Mouse (Mus musculus): Measurements from ENCODE around the gene Hdac7.

Hdac7 gene

DNA sequence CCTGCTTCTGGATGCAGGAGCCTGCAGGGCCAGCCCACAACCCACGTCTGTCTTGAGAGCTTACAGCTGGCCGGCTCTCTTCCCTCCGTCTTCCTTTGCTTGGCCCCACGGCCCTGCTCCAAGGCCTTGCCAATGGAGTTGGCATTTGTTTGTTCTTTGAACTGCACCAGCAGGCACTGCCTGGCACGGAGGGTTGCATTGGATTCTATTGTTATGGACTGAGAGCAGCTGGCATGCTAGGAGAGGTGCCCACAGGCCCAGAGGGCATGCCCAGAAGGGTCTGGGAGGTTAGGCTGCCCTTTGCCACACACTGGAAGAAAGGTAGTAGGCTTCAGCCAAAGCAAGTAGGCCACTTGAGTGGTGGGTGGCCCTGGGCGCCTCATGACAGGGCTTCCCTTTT lies 55.5 kb downstream of the Hdac7 start:
- no peak for DNase-seq (ENCODE audit: low spot score in 2 of 2)

DNA sequence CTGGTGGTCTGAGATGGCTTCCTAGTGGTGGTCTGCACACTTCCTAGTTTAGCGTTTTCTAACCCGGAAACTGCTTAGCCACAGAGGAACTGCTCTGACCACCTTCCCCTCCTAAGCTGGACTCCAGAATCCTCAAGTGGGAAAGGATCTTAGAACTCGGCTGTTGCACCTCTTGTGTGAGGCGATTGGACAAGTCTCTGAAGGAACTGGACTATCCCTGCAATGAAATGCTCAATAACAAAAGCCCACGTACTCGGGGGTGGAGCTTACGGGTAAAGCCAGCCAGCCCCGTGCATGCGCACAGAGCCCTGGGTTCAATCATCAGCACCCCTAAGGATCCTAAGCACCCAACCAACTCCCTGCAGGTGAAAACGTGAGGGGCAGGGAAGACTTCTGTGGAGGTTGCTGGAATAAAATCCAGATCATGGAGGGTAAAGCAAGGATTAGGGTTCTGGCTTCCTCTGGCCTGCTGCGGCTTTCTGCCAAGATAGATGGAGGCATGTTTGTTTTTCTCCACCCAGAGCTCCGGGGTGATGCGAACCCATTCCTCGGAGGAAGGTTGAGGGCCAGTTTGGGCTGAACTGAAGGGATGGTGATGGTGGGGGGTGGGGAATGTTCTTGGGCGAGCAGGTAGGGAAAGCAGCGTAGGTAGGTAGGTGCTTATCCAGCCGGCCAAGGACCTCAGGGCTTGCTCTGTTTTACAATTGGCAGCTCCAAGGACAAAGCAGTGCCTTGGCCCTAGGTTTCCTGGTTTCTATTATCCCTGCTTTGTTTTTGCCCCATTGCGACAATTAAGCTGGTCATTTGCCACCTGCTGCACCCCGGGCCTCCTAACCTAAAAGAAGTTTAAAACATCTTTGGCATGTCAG lies 56.3 kb downstream of the Hdac7 start:
- DNase-seq (ENCODE audit: low spot score in 2 of 2) = no peak

DNA sequence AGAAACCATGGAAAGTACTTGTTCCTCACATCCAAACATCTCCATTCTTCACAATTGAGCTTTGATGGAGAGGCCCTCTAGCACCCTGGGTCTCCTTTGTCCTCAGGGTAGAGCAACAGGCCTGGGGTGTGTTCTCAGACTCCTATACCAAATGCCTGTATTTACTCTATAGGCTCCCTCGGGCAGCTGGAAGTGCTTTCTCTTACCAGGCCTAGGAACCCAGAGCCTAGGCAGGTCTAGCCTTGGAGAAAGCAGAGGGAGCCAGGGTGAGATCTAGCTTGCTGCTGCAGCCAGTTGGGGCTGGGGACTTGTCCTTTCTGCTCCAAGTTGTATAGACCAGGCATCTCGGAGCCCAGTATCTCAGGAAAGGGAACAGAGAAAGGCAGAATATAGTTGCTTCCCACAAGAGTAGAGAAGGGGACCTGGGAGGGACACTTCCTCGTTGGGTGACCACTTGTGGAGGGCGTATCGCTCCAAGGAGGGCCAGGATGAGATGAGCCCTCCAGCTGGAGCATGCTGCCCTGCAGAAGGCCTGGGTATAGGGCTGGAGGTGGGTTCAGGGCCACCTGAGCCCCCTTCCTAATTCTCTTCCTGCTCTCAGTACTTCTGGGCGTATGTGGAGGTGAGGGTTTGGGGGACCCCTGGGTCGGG lies 57.0 kb downstream of the Hdac7 start:
- no peak for DNase-seq (ENCODE audit: low spot score in 2 of 2)

DNA sequence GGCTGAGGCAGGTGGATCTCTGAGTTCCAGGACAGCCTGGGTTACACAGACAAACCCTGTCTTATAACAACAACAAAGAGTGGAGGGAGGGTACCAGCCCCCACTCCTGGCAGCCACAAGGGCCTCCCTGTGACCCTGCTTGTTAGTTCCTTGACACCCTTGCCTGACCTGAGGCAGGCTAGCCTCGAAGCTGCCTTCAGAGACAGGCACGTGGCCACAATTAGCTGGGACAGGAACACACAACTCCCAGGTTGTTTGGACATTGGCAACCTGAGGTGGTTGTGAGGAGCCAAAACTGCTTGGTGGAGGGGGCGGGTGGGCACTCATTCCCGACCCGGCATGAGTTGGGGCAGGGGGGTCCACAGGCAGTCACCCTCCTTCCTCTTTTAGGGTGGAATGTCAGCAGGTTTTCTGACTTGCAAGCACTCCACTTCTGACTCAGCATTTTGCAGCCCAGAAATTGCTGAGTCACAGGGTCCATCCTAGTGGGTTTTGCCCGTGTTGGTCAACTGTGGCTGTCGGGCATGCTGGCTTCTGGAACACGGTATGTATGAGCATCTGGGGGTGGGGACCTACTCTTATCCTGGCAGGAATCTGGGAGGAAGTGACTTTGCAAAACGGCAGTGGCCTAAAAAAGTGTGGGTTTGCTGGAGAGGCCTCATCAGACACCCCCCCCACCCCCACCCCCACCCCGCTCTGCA lies 57.7 kb downstream of the Hdac7 start:
- DNase-seq (ENCODE audit: low spot score in 2 of 2) = no peak

DNA sequence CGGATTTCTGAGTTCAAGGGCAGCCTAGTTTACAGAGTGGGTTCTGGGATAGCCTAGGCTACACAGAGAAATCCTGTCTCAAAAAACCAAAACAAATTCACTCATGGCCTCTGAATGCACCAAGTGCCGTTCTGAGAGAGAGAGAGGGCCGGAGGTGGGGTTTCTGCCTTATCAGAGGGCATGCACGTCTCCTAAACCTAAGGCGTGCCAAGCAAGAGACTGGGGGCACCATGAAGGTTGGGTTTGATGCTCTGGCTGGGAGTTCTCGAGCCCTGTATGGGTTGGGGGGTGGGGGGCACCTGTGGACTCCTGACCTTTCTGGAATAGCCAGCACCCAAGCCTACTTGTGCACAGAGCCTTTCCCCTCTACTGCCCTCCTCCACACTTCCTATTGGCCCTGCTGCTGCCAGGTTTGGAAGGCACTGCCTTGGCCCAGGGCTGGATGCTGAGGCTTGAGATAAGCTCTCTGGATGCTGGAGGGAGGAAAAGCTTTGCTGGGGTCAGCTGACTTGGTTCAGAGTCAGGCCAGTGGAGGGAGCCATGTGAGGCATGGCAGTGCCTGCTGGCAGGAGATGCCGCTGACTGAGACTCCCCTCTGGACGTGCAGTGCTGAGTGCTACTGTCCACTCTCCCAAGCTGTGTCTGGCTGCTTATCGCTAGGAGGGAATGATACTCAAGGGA lies 58.4 kb downstream of the Hdac7 start:
- no peak for DNase-seq (ENCODE audit: low spot score in 2 of 2)

DNA sequence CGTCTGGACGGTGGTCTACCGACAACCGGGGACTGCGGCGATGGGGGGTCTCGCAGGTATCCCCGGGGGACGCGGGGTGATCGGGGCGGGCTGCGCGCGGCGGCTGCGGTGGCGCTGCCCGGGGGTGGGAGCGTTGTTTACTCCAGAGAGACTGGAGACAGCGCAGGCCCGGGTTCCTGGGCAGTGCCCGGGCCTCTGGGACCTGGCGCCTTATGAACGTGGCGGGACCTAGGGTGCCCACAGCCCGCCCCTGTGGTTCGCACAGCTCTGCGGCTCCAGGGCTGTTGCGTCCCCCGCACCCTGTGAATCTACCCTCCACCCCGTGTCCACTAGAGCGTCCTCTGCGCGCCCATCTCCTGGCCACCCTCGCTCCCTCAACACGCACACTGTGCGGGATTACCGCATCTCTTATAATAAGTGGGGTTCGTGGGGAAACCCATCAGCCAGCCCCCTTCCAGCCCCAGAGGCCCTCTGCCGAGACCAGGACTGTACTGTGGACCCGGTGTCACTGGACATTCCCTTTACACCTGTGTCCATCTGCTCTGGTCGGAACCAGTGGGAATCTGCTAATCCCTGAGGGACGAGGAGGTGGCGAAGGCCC lies 59.6 kb downstream of the Hdac7 start:
- DNase-seq (ENCODE audit: low spot score in 2 of 2) = no peak

DNA sequence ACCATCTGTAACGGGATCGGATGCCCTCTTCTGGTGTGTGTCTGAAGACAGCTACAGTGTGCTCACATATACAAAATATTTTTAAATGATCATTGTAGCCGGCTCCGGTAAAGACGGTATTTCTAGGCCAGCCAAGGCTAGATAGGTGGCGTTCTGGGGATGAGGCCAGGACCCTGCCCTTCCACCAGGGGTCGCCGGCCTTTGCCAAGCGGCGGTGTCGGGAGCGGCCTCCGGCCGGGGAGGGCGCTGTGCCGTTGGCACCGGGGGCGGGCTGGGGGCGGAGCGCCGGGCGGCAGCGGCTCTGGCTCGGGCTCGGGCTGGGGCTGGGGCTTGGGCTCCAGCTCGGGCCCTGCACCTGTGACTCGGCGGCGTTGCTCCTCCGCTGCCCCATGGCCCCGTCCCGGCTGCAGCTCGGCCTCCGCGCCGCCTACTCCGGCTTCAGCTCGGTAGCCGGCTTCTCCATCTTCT lies 60.2 kb downstream of the Hdac7 start:
- peak; percentile 81 to 90 for DNase-seq (ENCODE audit: low spot score in 2 of 2)

DNA sequence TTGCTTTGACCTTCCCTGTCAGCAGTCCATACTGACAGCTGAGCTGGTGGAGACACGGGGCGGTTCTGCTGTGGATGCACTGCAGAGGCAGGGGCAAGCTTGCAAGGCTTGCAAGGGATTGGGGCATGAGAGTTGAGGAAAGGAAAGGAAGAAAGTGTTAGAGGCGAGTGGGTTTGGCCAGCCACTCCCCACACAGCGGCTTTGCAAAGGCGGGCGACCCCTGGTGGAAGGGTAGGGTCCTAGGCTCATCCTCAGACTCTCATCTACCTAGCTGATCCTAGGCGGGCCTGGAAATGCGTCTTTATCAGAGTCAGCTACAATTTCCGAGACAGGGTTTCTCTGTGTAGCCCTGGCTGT lies 61.6 kb downstream of the Hdac7 start:
- peak; percentile 50 to 80 for DNase-seq (ENCODE audit: low spot score in 2 of 2)

DNA sequence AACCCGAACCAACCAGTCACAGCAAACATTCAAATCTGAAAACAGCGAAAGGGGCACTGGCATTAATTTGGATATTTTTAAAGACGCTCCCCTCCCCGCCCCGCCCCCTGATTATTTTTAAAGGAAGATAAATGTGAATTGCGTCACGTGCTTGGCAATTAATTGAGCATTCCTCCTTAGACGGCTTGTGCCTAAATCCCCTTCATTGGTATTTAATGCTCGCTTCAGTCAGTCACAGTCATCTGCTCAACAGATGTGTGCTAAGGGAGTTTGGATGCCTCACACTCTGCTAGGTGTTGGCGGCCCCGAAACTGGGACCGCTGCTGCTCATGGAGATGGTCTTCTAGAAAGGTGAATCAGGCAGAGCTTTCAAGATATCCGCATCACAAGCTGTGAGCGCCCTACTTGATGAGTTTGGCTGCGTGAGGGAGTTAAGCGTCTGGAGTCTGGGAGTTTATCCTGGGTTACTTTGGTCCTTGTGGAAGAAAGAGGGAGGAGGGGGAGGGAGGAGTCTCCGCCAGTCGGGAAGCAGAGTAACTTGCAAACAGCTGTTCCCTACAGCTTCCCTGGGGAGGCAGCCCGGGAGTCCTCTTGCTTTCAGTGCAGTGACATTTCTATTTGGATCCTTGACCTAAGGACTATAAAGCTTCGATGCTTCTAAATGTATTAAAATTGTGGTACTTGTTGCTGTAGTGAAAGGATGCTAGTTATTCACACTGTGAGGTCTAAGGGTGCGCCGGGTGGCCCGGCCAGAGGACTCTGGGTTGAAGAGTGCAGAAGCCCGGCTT lies 62.1 kb downstream of the Hdac7 start:
- no peak for DNase-seq (ENCODE audit: low spot score in 2 of 2)

DNA sequence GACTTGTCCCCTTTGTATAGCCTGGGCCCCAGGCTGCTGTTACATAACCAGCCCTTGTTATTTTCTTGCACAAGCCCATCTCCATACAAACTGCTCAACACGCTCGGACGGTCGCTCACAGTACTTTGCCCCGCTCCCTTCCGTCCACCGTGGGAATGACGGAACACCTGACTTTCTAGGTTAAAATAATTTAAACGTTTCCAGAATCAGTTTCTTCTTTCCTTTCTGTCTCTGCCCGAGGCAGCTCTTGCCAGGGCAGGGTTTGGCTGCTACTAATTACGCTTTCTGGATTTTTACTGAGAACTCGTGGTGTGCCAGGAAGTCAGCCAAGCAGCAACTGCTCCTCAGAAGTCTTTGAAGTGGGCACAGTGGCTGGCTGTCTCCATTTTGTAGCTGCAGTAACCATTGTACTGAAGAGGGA lies 63.7 kb downstream of the Hdac7 start:
- DNase-seq (ENCODE audit: low spot score in 2 of 2) = peak in 1 of 2 experiments; percentile 22

DNA sequence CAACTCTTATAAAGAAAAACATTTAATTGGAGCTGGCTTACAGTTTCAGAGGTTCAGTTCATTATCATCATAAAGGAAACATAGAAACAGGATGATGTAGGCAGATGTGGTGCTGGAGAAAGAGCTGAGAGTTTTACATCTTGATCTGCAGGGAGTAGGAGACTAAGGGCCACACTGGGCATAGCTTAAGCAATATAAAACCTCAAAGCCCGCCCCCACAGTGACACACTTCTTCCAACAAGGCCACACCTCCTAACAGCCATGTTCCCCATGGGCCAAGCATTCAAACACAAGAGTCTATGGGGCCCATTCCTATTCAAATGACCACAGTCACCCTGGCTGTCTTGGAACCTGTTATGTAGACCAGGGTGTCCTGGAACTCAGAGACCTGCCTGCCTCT lies 64.7 kb downstream of the Hdac7 start:
- no peak for DNase-seq (ENCODE audit: low spot score in 2 of 2)

DNA sequence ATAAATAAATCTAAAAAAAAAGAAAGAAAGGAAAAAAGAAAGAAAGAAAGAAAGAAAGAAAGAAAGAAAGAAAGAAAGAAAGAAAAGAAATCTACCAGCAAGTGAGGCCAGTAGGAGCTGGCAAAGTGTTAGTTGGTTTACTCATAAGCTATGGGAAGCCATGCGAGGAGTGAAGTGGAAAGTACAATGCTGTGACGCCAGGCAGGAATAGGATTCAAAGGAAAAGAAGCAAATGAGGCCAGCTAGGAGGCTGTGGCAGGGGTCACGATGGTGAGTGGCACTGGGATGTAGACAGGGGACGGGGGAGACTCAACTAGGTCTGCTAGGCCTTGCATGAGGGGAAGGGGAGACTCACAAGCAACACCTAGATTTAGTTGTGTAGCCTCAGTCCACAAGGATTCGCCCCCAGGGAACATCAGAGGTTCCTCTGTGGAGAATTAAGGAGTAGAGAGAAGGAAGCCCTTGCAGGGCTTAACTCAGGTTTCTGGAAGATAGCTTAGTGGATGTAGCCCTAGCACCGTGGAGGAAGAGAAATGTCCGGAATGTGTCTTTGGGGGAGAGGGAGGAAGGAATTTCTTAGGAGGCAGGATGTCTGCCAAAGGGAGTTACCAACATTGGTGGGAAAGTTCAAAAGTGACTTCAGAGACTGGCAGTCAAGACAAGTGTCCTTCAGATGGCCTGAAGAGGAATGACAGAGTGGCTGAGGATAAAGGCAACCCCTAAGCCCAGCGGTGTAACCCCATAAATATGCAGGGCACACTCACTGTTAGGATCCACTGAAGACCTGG lies 65.8 kb downstream of the Hdac7 start, which contains the start of gene Slc48a1:
Slc48a1 (plus strand) TSS at position 210 of the 788 bp plus-strand sequence.
- DNase-seq (ENCODE audit: low spot score in 2 of 2) = no peak

DNA sequence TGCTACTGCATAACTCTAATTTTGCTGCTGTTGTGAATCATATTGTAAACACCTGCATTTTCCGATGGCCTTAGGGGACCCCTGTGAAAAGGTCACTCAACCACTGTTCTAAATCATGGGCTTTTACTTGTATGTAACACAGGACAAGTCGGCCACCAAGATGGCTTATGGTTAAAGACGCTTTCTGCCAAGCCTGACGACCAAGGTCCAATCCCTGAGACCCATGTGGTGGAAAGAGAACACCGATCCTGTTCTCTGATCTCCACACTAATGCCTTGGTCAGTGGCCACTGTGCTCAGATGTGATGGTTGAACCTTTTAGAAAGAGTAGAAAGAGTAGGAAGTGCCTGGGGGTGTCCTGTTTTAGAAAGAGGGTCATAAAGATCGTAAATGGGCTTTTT lies 67.4 kb downstream of the Hdac7 start:
- no peak for DNase-seq (ENCODE audit: low spot score in 2 of 2)

DNA sequence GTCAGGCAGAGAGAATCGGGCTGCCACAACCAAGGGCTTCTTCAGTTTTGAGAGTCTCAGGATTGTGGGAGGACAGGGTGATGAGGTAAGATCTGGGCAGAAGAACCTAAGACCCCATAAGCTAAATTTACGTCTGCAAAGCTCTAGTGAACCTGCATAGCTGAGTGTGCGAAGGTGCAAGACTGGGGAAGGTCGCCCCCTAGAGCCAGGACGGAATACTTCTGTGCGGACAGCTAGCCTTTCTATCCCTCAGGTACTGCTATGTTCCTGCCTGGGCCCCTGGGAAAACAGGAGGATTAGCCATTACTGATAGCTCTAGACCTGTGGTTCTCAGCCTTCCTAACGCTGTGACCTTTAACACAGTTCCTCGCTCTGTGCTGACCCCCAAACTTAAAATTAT lies 67.8 kb downstream of the Hdac7 start:
- peak; percentile 20 to 64 for DNase-seq (ENCODE audit: low spot score in 2 of 2)

DNA sequence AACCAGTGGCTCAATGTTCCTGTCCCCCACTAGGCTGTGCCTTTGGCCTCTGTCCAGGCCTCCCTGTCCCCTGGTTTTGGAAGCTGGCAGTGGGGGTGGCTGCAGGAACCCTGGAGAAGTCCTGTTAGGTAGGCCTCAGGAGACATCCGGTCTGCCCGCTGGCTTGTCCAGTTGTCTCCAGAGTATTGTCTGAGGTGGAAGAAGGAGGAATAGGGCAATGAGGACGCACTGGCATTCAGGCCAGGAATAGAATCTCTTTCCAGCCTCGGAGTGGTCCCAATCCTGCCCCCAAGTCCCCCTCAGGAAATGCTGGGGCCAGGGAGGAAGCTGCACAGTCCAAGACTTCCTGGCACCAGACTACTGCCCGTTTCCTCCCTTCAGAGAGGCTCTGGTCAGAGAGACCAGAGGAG lies 70.3 kb downstream of the Hdac7 start:
- DNase-seq (ENCODE audit: low spot score in 2 of 2) = no peak

DNA sequence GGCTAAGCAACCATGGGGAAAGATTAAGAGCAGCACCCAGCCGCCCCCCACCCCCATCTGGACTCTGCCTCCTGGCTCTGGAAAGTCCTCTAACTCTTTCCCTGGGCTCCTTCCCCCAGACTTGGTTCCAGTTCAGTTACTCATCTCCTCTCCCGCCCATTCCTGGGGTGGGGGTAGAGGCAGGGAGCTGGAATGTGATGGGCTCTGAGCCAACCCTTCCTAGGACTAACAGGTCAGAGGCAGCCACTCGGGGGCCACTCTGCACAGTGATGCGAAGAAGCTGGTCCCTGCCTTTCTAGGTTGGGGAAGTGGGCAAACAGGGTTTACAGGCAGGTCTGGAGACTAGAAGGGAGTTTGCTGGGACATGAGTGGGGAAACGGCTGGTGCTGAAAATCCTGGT lies 71.2 kb downstream of the Hdac7 start:
- DNase-seq (ENCODE audit: low spot score in 2 of 2) = no peak

DNA sequence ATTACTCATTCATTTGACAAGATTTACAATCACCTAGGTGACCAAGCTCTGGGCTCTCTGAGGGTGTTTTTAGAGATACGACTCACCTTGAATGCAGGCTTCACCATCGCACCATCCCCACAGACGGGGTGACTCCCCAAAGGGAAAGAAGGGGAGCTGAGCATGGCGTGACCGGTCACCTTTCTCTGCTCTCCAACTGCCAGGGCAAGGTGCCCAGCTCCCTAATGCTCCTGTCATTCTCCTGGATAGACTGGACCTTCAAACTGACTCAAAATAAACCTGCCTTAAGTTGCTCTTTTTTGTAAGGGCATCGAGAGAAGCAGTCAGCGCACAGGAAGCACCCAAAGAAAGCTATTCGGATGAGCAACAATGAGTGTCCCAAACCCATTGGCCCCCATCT lies 74.0 kb downstream of the Hdac7 start:
- DNase-seq (ENCODE audit: low spot score in 2 of 2) = no peak

DNA sequence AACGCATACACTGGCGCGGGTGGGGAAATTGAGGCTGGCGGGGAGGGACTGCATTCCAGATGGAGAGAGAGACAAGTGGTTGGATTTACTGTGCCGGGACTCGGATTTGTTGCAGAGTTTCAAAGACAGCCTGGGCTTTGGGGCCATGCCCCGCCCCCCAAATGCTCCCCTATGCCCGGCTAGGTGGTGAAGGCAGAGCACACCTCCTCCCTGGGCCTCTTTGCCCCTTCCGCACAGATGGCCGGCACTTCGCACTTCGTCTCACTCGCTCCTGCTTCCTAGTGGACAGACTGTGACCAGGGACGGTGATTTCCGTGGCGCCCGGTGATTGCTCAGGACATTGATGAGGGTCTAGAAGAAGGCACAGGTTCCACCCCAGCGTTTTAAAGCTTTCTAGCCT lies 76.1 kb downstream of the Hdac7 start:
- DNase-seq (ENCODE audit: low spot score in 2 of 2) = no peak

DNA sequence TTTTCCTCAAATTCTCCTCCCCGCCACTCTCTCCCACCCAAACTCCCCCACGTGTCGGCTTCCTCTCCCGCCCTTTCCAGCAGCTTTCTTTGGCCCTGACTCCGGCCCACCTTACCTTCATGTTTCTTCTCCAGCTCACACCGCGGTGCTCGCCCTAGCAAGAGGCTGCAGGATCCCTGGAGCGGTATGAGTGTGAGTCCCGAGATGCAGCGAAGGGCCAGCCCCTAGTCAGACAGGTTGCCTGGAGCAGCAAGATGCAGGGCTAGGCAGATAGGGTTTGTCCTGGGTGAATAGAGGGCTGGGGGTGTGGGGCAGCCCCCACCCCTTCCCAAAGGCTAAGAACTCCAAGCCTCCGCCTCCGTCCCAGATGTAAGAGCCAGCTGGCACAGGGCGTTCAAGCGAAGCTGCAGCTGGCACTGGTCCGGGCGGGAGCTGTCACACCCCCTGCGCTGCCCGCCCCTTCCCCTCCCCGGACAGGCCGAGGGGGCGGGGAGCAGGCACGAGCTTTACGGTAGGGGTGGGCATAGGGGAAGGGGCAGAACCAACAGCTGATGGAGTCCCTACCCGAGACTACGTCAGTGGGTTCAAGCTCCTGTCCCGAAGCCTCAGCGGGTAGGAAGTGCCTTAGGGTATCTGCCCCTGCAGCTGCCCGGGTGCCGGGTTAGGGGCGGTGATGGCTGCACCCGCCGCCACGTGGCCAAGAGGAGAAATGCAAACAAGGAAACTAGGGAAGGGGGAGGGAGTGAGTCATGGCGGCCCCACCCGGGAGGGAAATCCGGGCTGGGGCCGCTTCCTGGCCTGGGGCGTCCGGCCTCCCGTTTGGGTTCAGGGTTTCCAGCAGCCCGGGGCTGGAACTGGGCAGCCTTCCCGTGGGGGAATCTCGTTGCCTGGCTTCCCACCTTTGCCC lies 76.8 kb downstream of the Hdac7 start, which contains the start of gene Rapgef3:
Rapgef3 (minus strand) TSS at position 693 of the 907 bp plus-strand sequence.
- peak; percentile 51 to 78 for DNase-seq (ENCODE audit: low spot score in 2 of 2)
